Mouse (Mus musculus) spleen, adult 2 months (tissue): Measurements from ENCODE around the gene Spred2. TPM values are rescaled to one million over a fixed set of nuclear protein-coding genes. Genes with fewer than 3 reads are reported as not detected.

Source experiments
- DNase-seq, 2 experiments: peaks; one replicate each; pipeline versions ENCODE4 v3.0.0 to v3.0.0-alpha.2; 2012 to 2021; ENCODE audit warnings: low spot score in 2 of 2, low read depth in 1 of 2
- H3K27ac ChIP-seq: fragments of 200-500 bp; 2 replicates; pipeline ENCODE4 v1.5.1; 2012; ENCODE audit warnings: low read length, inconsistent platforms; ENCODE audit not compliant: insufficient read depth
- H3K27me3 ChIP-seq: fragments of 200-500 bp; 2 replicates; pipeline ENCODE4 v1.6.1; 2012; ENCODE audit warnings: mild to moderate bottlenecking, moderate library complexity, low read length, inconsistent platforms; ENCODE audit not compliant: control insufficient read depth, insufficient read depth
- H3K36me3 ChIP-seq: fragments of 200-500 bp; 2 replicates; pipeline ENCODE4 v1.6.1; 2012; ENCODE audit warnings: mild to moderate bottlenecking, low read length, inconsistent platforms; ENCODE audit not compliant: control insufficient read depth, insufficient read depth
- H3K4me1 ChIP-seq: fragments of 200-500 bp; 2 replicates; pipeline ENCODE4 v1.6.1; 2011; ENCODE audit warnings: inconsistent platforms; ENCODE audit not compliant: control insufficient read depth, insufficient read depth, insufficient read length
- H3K4me3 ChIP-seq: fragments of 200-500 bp; 2 replicates; pipeline ENCODE4 v1.5.1; 2011; ENCODE audit warnings: mild to moderate bottlenecking, inconsistent platforms; ENCODE audit not compliant: insufficient read depth, insufficient read length; ENCODE audit errors: extremely low read depth
- CTCF ChIP-seq: fragments of 200-500 bp; IDR thresholded peaks from 2 replicates; pipeline ENCODE4 v1.5.1; 2011; ENCODE audit warnings: mild to moderate bottlenecking, inconsistent platforms; ENCODE audit not compliant: insufficient read depth, insufficient read length, insufficient replicate concordance; ENCODE audit errors: extremely low read depth
- POLR2A ChIP-seq: fragments of 200-500 bp; IDR thresholded peaks from 2 replicates; pipeline ENCODE4 v1.6.1; 2011; ENCODE audit warnings: low read depth, low read length, inconsistent platforms
- WGBS: fragments of 180-500 bp; shearing (Covaris S2); methylation state at CpG from one replicate; pipeline ENCODE4 v1.1.7; 2018; 5-methylcytosine and 5-hydroxymethylcytosine counted together
- polyA plus RNA-seq: library from polyadenylated mRNA; depleted of rRNA; stranded (reverse); fragments of >200 nt; gene quantifications from 2 replicates; pipeline ENCODE4 v1.2.3, GENCODE M21; 2012

The Spred2 gene
- polyA plus RNA-seq, 1 experiment, result 5.7 TPM

GRCm38 (mm10) chr11:19977687-19978086, 53.5 kb downstream of the Spred2 start:
- peaks cover 12% of the 10 kb centered on the region; the same call in 1 of the 2 replicates for H3K4me1 ChIP-seq
- no peak overlapping the region for H3K27ac ChIP-seq
- no peaks in the 10 kb centered on the region for H3K36me3 ChIP-seq
- no peak for DNase-seq
- H3K4me3 ChIP-seq, result no peak overlapping the region
- 27% methylated on average over 2 of the region's 2 CpGs for WGBS
- TF ChIP-seq POLR2A (no peak), CTCF (no peak)
- no peaks in the 10 kb centered on the region for H3K27me3 ChIP-seq

- DNase-seq, result peak in 1 of 2 experiments; percentile 18
- Histone ChIP-seq H3K4me1 (peaks cover 12% of the 10 kb centered on the region; the same call in 1 of the 2 replicates), H3K36me3 (no peaks in the 10 kb centered on the region), H3K27me3 (no peaks in the 10 kb centered on the region), H3K4me3 (peak overlapping the region; percentile 52; the same call in 1 of the 2 replicates), H3K27ac (no peak overlapping the region)
- WGBS, result 16% methylated on average over 14 of the region's 14 CpGs
- TF ChIP-seq CTCF (no peak), POLR2A (no peak)
These were observed 55.2 kb downstream of the Spred2 start for GRCm38 (mm10) chr11:19979338-19979737.

- Histone ChIP-seq H3K36me3 (no peaks in the 10 kb centered on the region), H3K27ac (no peak overlapping the region), H3K27me3 (no peaks in the 10 kb centered on the region), H3K4me3 (no peak overlapping the region), H3K4me1 (peaks cover 15% of the 10 kb centered on the region; the same call in 1 of the 2 replicates)
- 64% methylated on average over 6 of the region's 6 CpGs for WGBS
- DNase-seq, result no peak
- no peak for TF ChIP-seq CTCF
- TF ChIP-seq POLR2A, result no peak
These were observed 57.9 kb downstream of the Spred2 start for GRCm38 (mm10) chr11:19982113-19982512.

GRCm38 (mm10) chr11:19982779-19983178, 58.6 kb downstream of the Spred2 start:
- Histone ChIP-seq H3K27me3 (no peaks in the 10 kb centered on the region), H3K27ac (no peak overlapping the region), H3K4me1 (peaks cover 13% of the 10 kb centered on the region; the same call in 1 of the 2 replicates), H3K4me3 (no peak overlapping the region), H3K36me3 (no peaks in the 10 kb centered on the region)
- 81% methylated on average over 6 of the region's 6 CpGs for WGBS
- DNase-seq, result no peak
- no peak for TF ChIP-seq CTCF
- TF ChIP-seq POLR2A, result no peak

GRCm38 (mm10) chr11:19983298-19983697, 59.1 kb downstream of the Spred2 start:
- Histone ChIP-seq H3K4me3 (no peak overlapping the region), H3K27ac (no peak overlapping the region), H3K4me1 (peaks cover 9% of the 10 kb centered on the region; the same call in 1 of the 2 replicates), H3K36me3 (no peaks in the 10 kb centered on the region), H3K27me3 (no peaks in the 10 kb centered on the region)
- WGBS, result 69% methylated on average over 4 of the region's 4 CpGs
- TF ChIP-seq CTCF, result no peak
- no peak for TF ChIP-seq POLR2A
- DNase-seq, result no peak

GRCm38 (mm10) chr11:19984029-19984428, 59.9 kb downstream of the Spred2 start:
- 97% methylated on average over 9 of the region's 9 CpGs for WGBS
- no peak for DNase-seq
- Histone ChIP-seq H3K27me3 (no peaks in the 10 kb centered on the region), H3K4me3 (no peak overlapping the region), H3K4me1 (peaks cover 8% of the 10 kb centered on the region; the same call in 1 of the 2 replicates), H3K27ac (no peak overlapping the region), H3K36me3 (no peaks in the 10 kb centered on the region)
- TF ChIP-seq POLR2A, result no peak
- TF ChIP-seq CTCF, result no peak

- 38% methylated on average over 5 of the region's 5 CpGs for WGBS
- Histone ChIP-seq H3K27me3 (no peaks in the 10 kb centered on the region), H3K36me3 (no peaks in the 10 kb centered on the region), H3K27ac (no peak overlapping the region), H3K4me1 (peaks cover 8% of the 10 kb centered on the region; the same call in 1 of the 2 replicates), H3K4me3 (no peak overlapping the region)
- DNase-seq, result no peak
- TF ChIP-seq CTCF (no peak), POLR2A (no peak)
These were observed 61.2 kb downstream of the Spred2 start for GRCm38 (mm10) chr11:19985283-19985854.
